In the genomic region with DNA sequence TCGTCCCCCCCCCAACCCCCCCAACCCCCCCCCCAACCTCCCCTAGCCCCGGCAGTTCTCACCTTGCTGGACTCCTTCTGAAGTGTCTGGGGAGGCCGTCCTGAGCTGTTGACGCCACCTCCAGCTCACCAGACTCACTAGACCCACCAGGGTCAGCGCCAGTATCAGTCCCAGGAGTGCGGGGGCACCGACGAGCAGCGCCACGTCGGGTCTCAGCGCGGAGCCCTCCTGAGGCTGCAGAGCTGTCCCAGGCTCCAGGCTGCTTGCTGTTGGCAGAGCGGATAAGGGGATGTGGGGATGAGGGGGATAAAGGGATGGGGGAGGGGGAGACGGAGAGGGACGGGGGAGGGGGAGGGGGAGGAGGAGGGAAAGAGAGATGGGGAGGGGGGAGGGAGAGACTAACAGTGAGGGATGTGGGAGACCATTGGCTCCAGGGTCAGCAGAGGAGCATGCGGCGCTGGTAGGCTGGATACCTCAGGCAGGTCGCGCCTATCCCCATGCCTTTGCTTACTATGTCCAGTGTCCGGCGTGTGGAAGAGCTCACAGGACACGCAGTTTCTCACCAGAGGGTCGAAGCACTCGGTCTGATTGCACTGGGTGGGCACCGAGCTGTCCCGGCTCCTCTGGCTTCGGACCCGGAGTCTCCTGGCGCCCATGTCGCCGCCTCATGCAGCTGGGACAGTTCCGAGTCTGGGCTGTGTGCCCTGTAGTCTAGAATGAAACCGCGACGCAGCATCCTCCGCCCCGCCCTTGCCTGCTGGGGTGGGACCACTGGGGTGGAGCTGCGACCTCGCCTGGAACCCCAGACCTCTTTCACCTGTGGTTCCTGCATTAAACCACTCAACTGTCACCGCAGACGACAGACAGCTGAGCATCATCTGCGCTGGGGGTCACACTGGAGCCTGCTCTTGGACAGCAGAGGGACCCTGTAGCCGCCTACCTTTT, we compare ENCODE assay signal across 8 mouse cellular contexts. TPM values are rescaled to one million over a fixed set of nuclear protein-coding genes. Genes with fewer than 3 reads are reported as not detected.
DNase-seq lines count a peak whose midpoint lies in the region; ATAC-seq lines count a peak whose summit lies in the region.

A gene (minus strand): TSS at position 713 of the 945 bp plus-strand sequence.

- H3K9ac ChIP-seq in forebrain, embryonic 12.5 days, result 0 out of 2 replicates have a peak within 1 kb of the TSS, but pooled peaks have one; percentile 30
- 0 out of 2 replicates have a peak within 1 kb of the TSS, but pooled peaks have one; percentile 29 for H3K9ac ChIP-seq in intestine, embryonic 14.5 days (ENCODE audit: low read length)

- H3K4me3 ChIP-seq in forebrain, embryonic 12.5 days (replicated peaks), result peak within 1 kb of the TSS; percentile 36
- H3K4me3 ChIP-seq in intestine, embryonic 14.5 days (ENCODE audit: low read depth, low read length), result peak within 1 kb of the TSS; percentile 27

- H3K9me3 ChIP-seq in forebrain, embryonic 12.5 days, result no peaks in the 10 kb centered on the region
- no peaks in the 10 kb centered on the region for H3K9me3 ChIP-seq in intestine, embryonic 14.5 days (ENCODE audit: control insufficient read depth, low read length)

- peak within 1 kb of the TSS; percentile 62 for H3K4me2 ChIP-seq in forebrain, embryonic 12.5 days
- H3K4me2 ChIP-seq in intestine, embryonic 14.5 days (ENCODE audit: low read length), result peak within 1 kb of the TSS; percentile 57

- peaks cover 48% of the 10 kb centered on the region for H3K27me3 ChIP-seq in forebrain, embryonic 12.5 days
- peaks cover 29% of the 10 kb centered on the region for H3K27me3 ChIP-seq in intestine, embryonic 14.5 days (replicated peaks; ENCODE audit: control insufficient read depth, insufficient read depth, low read length)

- H3K4me1 ChIP-seq in forebrain, embryonic 12.5 days, result peaks cover 28% of the 10 kb centered on the region
- peaks cover 4% of the 10 kb centered on the region for H3K4me1 ChIP-seq in intestine, embryonic 14.5 days (replicated peaks; ENCODE audit: control insufficient read depth, insufficient read depth, low read length)

- ATAC-seq in forebrain, embryonic 12.5 days (ENCODE audit: low FRiP score), result no peak
- ATAC-seq in intestine, embryonic 14.5 days (replicated peaks; ENCODE audit: low FRiP score, low TSS enrichment, low read depth), result peak; percentile 51
- no peak for ATAC-seq in cerebellum, adult (ENCODE audit: insufficient number of reproducible peaks, low FRiP score, low TSS enrichment)

- DNase-seq in B cell, adult 2 months, result peak; percentile 87 to 92
- DNase-seq in CD4-positive helper T cell, adult 2 months (ENCODE audit: low read depth, low spot score), result peak; percentile 57
- no peak for DNase-seq in intestine, embryonic 14.5 days (ENCODE audit: low spot score)
- DNase-seq in lung, postnatal 4 days, result peak; percentile 55 to 65
- DNase-seq in spleen, postnatal 4 days (ENCODE audit: low spot score in 2 of 2), result peak; percentile 80 to 88
- no peak for DNase-seq in adrenal gland, adult 8-10 months

- no peaks in the 10 kb centered on the region for H3K36me3 ChIP-seq in forebrain, embryonic 12.5 days (replicated peaks)
- H3K36me3 ChIP-seq in intestine, embryonic 14.5 days (ENCODE audit: control insufficient read depth, insufficient read depth, low read length), result no peaks in the 10 kb centered on the region

- H3K27ac ChIP-seq in forebrain, embryonic 12.5 days, result no peak within 1 kb of the TSS
- no peak within 1 kb of the TSS for H3K27ac ChIP-seq in intestine, embryonic 14.5 days (ENCODE audit: low read depth)

- WGBS in forebrain, embryonic 12.5 days, result 1% methylated on average over 43 of the region's 44 CpGs
- WGBS in intestine, embryonic 14.5 days, result 2% methylated on average over 43 of the region's 44 CpGs

RNA-seq across cellular contexts. Expression of the gene that starts here (rescaled TPM):
- polyA plus RNA-seq in forebrain, embryonic 12.5 days (2016; fragmentation: Nextera tagmentation; extraction: Ambion mirVana), result 0.24 and 0.29 TPM in 2 replicates
- 0.11 and 0.15 TPM in 2 replicates for polyA plus RNA-seq in intestine, embryonic 14.5 days (2014; fragmentation: Nextera tagmentation; extraction: Ambion mirVana)
- total RNA-seq in adrenal gland, adult 8-10 months (2022), result under 1 TPM in 2 of 4 experiments, not detected in 2; 0.45 to 0.92 TPM

Comparison
In these comparisons a context has a peak if more than half of its experiments do, and no peak if none do; other contexts are left out.
1. Peak in ATAC-seq, H3K4me3 ChIP-seq, H3K9ac ChIP-seq and H3K4me2 ChIP-seq in intestine, embryonic 14.5 days; RNA of the gene not detected or under 1 TPM.
2. DNase-seq: peak in B cell, adult 2 months (2 of 2), CD4-positive helper T cell, adult 2 months (single experiment), lung, postnatal 4 days (2 of 2) and spleen, postnatal 4 days (2 of 2); none in intestine, embryonic 14.5 days (single experiment) and adrenal gland, adult 8-10 months (single experiment).